9 mouse cellular contexts compared by ENCODE assay signal in genomic region chr14:60635911-60636607, GRCm38 (mm10). TPM values are rescaled to one million over a fixed set of nuclear protein-coding genes. Genes with fewer than 3 reads are reported as not detected.
DNase-seq lines count a peak whose midpoint lies in the region; ATAC-seq and TF ChIP-seq lines count a peak whose summit lies in the region.
"Had no signal": no experiment of that assay in that cellular context is flagged by ENCODE, and none has a peak within 500 bp of the region (broad histone marks: within the 10 kb centered on the region; RNA-seq: fewer than 3 reads in every experiment).

No protein-coding gene starts in this region.

- WGBS in lung, postnatal 0 days, result 12% methylated on average over 14 of the region's 14 CpGs
- 6% methylated on average over 14 of the region's 14 CpGs for WGBS in hindbrain, embryonic 12.5 days
- WGBS in limb, embryonic 14.5 days, result 12% methylated on average over 14 of the region's 14 CpGs

- no peak for TF ChIP-seq CTCF in lung, postnatal 0 days (IDR thresholded peaks at IDR 0.05)

- no peaks in the 10 kb centered on the region for H3K36me3 ChIP-seq in lung, postnatal 0 days (ENCODE audit: insufficient read depth, low read length)
- H3K36me3 ChIP-seq in hindbrain, embryonic 12.5 days, result no peaks in the 10 kb centered on the region
- no peaks in the 10 kb centered on the region for H3K36me3 ChIP-seq in limb, embryonic 14.5 days (ENCODE audit: control insufficient read depth, insufficient read depth, low read length)

- ATAC-seq in lung, postnatal 0 days, result no peak
- no peak for ATAC-seq in hindbrain, embryonic 12.5 days (ENCODE audit: low FRiP score)
- ATAC-seq in limb, embryonic 14.5 days (ENCODE audit: low FRiP score, low read depth), result no peak
- no peak for ATAC-seq in frontal cortex, adult (ENCODE audit: low TSS enrichment)

- H3K4me3 ChIP-seq in lung, postnatal 0 days (ENCODE audit: low read depth, low read length), result peak overlapping the region; percentile 61
- peak overlapping the region; percentile 66 for H3K4me3 ChIP-seq in hindbrain, embryonic 12.5 days
- peak overlapping the region; percentile 61 for H3K4me3 ChIP-seq in limb, embryonic 14.5 days (replicated peaks; ENCODE audit: low read length)
- H3K4me3 ChIP-seq: myocyte had no signal

- intact Hi-C loops in left cerebral cortex, postnatal 36 days (cut with DNase I), result loop anchor here (10.0 kb wide), 1 partner anchor 49 kb away; no protein-coding TSS in a partner anchor

- no peaks in the 10 kb centered on the region for H3K9me3 ChIP-seq in lung, postnatal 0 days (ENCODE audit: low read length)
- no peaks in the 10 kb centered on the region for H3K9me3 ChIP-seq in hindbrain, embryonic 12.5 days (replicated peaks)
- no peaks in the 10 kb centered on the region for H3K9me3 ChIP-seq in limb, embryonic 14.5 days (ENCODE audit: control insufficient read depth, low read length)

- DNase-seq in lung, postnatal 0 days (ENCODE audit: low spot score), result peak; percentile 32
- DNase-seq in lung, postnatal 36 days, result no peak
- DNase-seq in limb, embryonic 14.5 days (ENCODE audit: low spot score), result no peak
- peak; percentile 52 for DNase-seq in retina, postnatal 1 day
- DNase-seq in left cerebral cortex, postnatal 36 days (ENCODE audit: low spot score in 2 of 2), result no peak
- DNase-seq in frontal cortex, postnatal 10 days (ENCODE audit: low spot score in 2 of 2), result no peak

- H3K4me2 ChIP-seq in lung, postnatal 0 days (replicated peaks; ENCODE audit: low read depth, low read length), result peak overlapping the region; percentile 91
- H3K4me2 ChIP-seq in hindbrain, embryonic 12.5 days (replicated peaks), result peak overlapping the region; percentile 98
- peak overlapping the region; percentile 99 for H3K4me2 ChIP-seq in limb, embryonic 14.5 days (replicated peaks; ENCODE audit: low read depth, low read length, severe bottlenecking)

- H3K9ac ChIP-seq in lung, postnatal 0 days (replicated peaks; ENCODE audit: low read depth), result peak overlapping the region; percentile 51; the same call in 1 of the 2 replicates
- peak overlapping the region; percentile 49 for H3K9ac ChIP-seq in hindbrain, embryonic 12.5 days
- H3K9ac ChIP-seq in limb, embryonic 14.5 days (ENCODE audit: low read depth, low read length, severe bottlenecking), result no peak overlapping the region

- H3K27ac ChIP-seq in lung, postnatal 0 days (ENCODE audit: low read length), result no peak overlapping the region
- peak overlapping the region; percentile 26 for H3K27ac ChIP-seq in hindbrain, embryonic 12.5 days
- no peak overlapping the region for H3K27ac ChIP-seq in limb, embryonic 14.5 days (replicated peaks; ENCODE audit: low read depth, low read length)

- no peak for TF ChIP-seq POLR2A in limb, embryonic 14.5 days (IDR thresholded peaks at IDR 0.05; ENCODE audit: borderline replicate concordance, extremely low read depth, insufficient read depth, insufficient read length)

- TF ChIP-seq EP300 in lung, postnatal 0 days (IDR thresholded peaks at IDR 0.05), result no peak

- peaks cover 12% of the 10 kb centered on the region for H3K4me1 ChIP-seq in lung, postnatal 0 days (ENCODE audit: insufficient read depth, low read depth, low read length)
- peaks cover 56% of the 10 kb centered on the region for H3K4me1 ChIP-seq in hindbrain, embryonic 12.5 days
- peaks cover 14% of the 10 kb centered on the region for H3K4me1 ChIP-seq in limb, embryonic 14.5 days (ENCODE audit: control insufficient read depth, insufficient read depth, low read length)

- no peaks in the 10 kb centered on the region for H3K27me3 ChIP-seq in lung, postnatal 0 days (replicated peaks; ENCODE audit: insufficient read depth, low read length)
- H3K27me3 ChIP-seq in hindbrain, embryonic 12.5 days, result no peaks in the 10 kb centered on the region
- peaks cover 6% of the 10 kb centered on the region; the same call in 1 of the 2 replicates for H3K27me3 ChIP-seq in limb, embryonic 14.5 days (ENCODE audit: control insufficient read depth, insufficient read depth, low read length)

RNA-seq across cellular contexts. Expression of gene Spata13, which starts 2.3 kb away (rescaled TPM):
- 11.7 and 15.5 TPM in 2 replicates for polyA plus RNA-seq in lung, postnatal 0 days (2015; fragmentation: Nextera tagmentation; extraction: Ambion mirVana)
- polyA plus RNA-seq in hindbrain, embryonic 12.5 days (2016; fragmentation: Nextera tagmentation; extraction: Ambion mirVana), result 53.7 and 63.2 TPM in 2 replicates
- polyA plus RNA-seq in limb, embryonic 14.5 days (2012; rRNA removed), result 6.8 and 7.1 TPM in 2 replicates
- polyA plus RNA-seq in limb, embryonic 14.5 days (2014; fragmentation: Nextera tagmentation; extraction: Ambion mirVana), result 9.5 and 9.9 TPM in 2 replicates
- 10 to 100 TPM; 10.4 to 20.6 TPM for total RNA-seq in left cerebral cortex, postnatal 36 days (2021)

Comparison
In these comparisons a context has a peak if more than half of its experiments do, and no peak if none do; other contexts are left out.
1. DNase-seq: peak in lung, postnatal 0 days (single experiment) and retina, postnatal 1 day (single experiment); none in lung, postnatal 36 days (single experiment), limb, embryonic 14.5 days (single experiment), left cerebral cortex, postnatal 36 days (0 of 2) and frontal cortex, postnatal 10 days (0 of 2).
2. Peak in every context shown above with its lines, with median percentiles within 50 percentile points of each other: H3K4me2 ChIP-seq and H3K4me3 ChIP-seq.